Mouse (Mus musculus): ENCODE results near the gene Trpv6. TPM values are rescaled to one million over a fixed set of nuclear protein-coding genes. Genes with fewer than 3 reads are reported as not detected.

Gene Trpv6
- total RNA-seq, 4 experiments from 2014 or later = 0.11 TPM; not detected in 3

DNA sequence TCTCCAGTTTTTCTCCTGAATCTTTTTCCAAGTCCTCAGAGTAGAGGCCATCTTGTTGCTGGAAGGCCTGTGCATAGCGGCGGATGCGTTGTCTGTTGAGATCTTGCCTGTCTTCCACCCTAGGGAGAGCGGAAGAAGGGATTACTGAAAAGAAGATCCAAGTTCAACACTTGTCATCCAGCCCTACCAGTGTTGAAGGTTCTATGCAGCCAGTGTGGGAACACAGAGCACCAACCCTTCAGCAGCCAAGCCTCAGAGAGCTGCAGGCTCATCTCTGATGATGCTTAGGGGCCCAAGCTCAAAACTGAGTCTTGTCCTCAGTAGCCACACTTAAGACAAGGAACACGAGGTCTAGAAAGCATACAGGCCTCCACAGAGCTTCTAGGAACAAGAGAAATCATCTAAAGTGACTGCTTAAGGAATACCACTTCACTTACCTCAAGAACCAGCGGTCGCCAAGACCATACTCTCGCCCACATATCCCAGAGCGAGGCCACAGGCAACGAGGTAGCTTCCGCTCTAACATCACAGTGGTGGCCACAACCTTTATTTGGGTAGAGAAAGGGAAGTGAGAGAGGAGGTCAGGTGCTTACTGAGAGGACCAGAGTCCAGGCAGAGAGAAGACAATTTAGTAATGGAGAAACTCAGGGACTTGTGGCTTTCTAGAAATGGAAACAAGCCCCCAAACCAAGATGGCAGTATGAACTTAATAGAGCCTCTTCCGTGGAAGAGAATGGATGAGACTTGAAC, 14.8 kb downstream of the Trpv6 start:
- no peak for DNase-seq

DNA sequence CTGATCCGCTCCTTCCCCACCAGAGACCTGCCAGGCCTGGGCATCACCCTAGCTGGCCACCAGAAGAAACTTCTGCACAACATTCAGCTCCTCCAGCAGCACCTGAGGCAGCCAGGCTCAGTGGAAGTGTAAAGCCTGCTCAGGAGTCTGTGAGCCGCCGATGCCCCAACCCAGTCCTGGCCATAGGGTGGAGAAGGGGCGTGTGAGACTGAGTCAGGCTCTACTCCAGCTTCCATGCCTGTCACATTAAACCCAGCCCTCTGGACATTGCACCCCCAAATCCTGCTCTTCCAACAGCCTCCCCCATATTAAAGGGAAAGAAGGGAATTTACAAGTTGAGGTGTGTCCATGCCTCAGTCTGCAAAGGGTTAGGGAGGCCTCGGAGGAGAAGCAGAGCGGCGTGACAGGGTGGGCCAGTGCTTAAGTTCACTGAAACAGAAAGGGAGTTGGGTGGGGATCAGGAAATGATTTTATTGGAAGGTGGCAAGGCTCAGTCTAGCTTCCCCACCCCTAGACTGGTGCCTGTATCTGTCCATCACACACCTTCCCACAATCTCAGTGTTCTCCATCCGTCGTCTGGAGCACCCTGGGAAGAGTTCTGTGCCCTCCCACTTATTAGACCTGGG, 15.9 kb downstream of the Trpv6 start:
- no peak for DNase-seq

DNA sequence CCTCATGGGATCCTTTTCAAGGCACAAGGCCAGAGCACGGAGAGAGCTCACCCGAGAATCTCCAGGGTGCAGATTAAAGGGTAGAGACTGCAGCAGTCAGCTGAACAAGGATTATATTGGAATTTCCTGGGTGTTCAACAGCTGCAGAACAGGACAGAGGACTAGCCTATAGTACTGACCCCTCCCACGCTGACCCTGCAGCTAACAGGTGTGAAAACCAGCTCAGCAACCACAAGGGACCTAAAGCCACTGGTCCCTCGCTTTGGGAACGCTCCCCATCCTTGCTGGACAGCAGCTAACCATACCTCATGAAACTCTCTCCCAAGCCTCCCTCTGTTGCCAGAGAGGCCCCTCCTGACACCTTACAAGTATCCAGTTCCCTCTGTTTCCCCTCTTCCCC, 28.6 kb downstream of the Trpv6 start:
- no peak for DNase-seq

DNA sequence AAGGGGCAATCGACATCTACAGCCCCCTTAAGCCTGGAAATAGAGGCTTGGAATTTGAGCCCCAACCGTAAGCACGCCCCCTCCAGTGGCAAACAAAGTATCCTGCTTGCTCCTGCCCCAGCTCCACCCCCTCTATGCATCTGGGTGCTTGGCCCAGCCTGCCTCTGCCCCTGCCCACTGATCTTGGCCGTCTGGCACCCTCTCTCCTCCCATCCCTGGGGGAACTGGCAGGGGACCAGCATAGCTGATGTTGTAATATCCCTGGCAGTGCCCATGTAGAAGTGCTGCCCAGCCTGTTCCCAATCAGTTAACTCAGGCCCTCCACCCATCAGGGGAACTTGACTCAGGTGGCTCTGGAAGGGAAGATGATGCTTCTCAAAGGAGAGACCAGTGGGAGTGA, 30.0 kb downstream of the Trpv6 start:
- peak; percentile 63 for DNase-seq

DNA sequence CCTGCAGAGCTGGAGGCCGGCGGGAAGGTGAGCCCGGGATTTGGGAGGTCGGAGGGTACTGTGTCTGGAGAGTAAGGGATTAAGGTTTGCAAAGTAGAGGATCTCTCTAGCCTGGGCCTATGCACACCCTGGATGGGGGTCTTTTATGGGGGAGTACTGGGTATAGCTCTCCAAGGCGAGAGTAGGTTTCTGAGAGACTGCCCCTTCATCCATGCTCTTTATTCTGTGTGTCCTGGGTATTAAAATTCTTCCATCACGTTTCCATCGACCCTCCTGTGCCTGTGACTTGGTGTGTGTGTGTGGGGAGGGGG, 30.5 kb downstream of the Trpv6 start:
- DNase-seq = no peak

- DNase-seq = peak; percentile 53
Observed at GRCm38 (mm10) chr6:41605061-41605793, 31.0 kb downstream of the Trpv6 start, which contains the start of gene Ephb6. Gene Ephb6, plus strand, starts transcription at chr6:41605482.

GRCm38 (mm10) chr6:41604401-41605050, 31.7 kb downstream of the Trpv6 start:
- DNase-seq = no peak

- no peak for DNase-seq
Observed at GRCm38 (mm10) chr6:41582189-41582588, 54.0 kb downstream of the Trpv6 start.

GRCm38 (mm10) chr6:41581295-41581694, 54.9 kb downstream of the Trpv6 start:
- DNase-seq = no peak

DNA sequence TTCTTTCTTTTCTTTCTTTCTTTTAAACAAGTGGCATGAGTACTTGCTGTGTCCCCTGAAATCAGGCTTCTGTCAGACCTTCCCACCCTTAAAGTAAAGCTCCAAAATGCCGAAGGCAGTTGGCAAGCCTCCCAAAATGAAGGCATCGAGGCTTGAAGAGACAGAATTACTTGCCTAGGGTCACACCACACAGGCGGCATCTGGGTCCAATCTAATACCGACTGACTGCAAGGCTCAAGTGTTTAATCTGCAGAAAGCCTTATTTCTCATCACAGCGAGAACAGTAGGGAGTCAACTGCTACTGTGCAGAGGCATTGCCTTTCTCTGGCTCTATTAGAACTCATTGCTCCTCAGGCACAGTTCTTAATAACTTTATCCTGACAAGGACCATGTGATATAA, 58.9 kb downstream of the Trpv6 start:
- no peak for DNase-seq

- no peak for DNase-seq
Observed at GRCm38 (mm10) chr6:41576526-41577097, 59.6 kb downstream of the Trpv6 start.

Other genes starting within 250 kb of the Trpv6 start
- not detected for gene Gm5771, start 244.0 kb downstream of the Trpv6 start, total RNA-seq (2022)
- not detected for gene Gm10334, start 190.3 kb downstream of the Trpv6 start, total RNA-seq (2022)
- gene Prss1, start 177.5 kb downstream of the Trpv6 start, total RNA-seq (2022) = not detected
- gene Prss2, start 114.6 kb downstream of the Trpv6 start, total RNA-seq (2022) = not detected
- gene Ephb6, start 30.9 kb downstream of the Trpv6 start, total RNA-seq (2022) = 10 to 100 TPM in 2 of 4 experiments, 1 to 10 TPM in 2; 7.0 to 13.7 (median 11.0) TPM
- not detected for gene Trpv5, start 44.4 kb upstream of the Trpv6 start, total RNA-seq (2022)
- gene Llcfc1, start 48.0 kb upstream of the Trpv6 start, total RNA-seq (2022) = not detected
- not detected for gene Kel, start 67.9 kb upstream of the Trpv6 start, total RNA-seq (2022)
- not detected for gene Olfr459, start 138.8 kb upstream of the Trpv6 start, total RNA-seq (2022)
- gene Pip, start 211.1 kb upstream of the Trpv6 start, total RNA-seq (2022) = not detected
- not detected for gene Sval2, start 216.6 kb upstream of the Trpv6 start, total RNA-seq (2022)

Data from adrenal gland, adult 8-10 months (tissue).